Mouse (Mus musculus): ENCODE data around the gene Celsr2. TPM values are rescaled to one million over a fixed set of nuclear protein-coding genes. Genes with fewer than 3 reads are reported as not detected.

Celsr2 gene
- polyA plus RNA-seq (2012; fragmentation: generic; extraction: Trizol): not detected
- long read RNA-seq, experiment 1: 0 reads
- long read RNA-seq, experiment 2: 0 reads

GRCm38 (mm10) chr3:108414857-108415830 lies at the start of gene Celsr2:
Gene Celsr2, minus strand, starts transcription at chr3:108415552.
- no peak for TF ChIP-seq CTCF (IDR thresholded peaks at IDR 0.05; ENCODE audit: control insufficient read depth, insufficient read depth, insufficient read length)
- no peak for TF ChIP-seq CEBPB (IDR thresholded peaks at IDR 0.05; ENCODE audit: low read depth)
- no peak for TF ChIP-seq USF1 (IDR thresholded peaks at IDR 0.05; ENCODE audit: low read depth)
- no peak for TF ChIP-seq MYOG (IDR thresholded peaks at IDR 0.05; ENCODE audit: control insufficient read depth, extremely low read depth, insufficient read length)
- TF ChIP-seq MYOD1 (IDR thresholded peaks at IDR 0.05; ENCODE audit: control insufficient read depth, insufficient read length, low read depth): no peak
- Histone ChIP-seq H3K27me3 (ENCODE audit: control insufficient read depth, insufficient read depth, insufficient read length) (peaks cover 43% of the 10 kb centered on the region), H3K4me3 (ENCODE audit: insufficient read depth, poor library complexity, severe bottlenecking) (no peak within 1 kb of the TSS), H3ac (ENCODE audit: control insufficient read depth, insufficient read length, low read depth) (no peak within 1 kb of the TSS), H3K79me2 (ENCODE audit: control insufficient read depth, insufficient read depth) (no peaks in the 10 kb centered on the region), H3K36me3 (ENCODE audit: control insufficient read depth, insufficient read depth) (no peaks in the 10 kb centered on the region), H3K79me3 (ENCODE audit: low read depth) (no peaks in the 10 kb centered on the region)

- no peak overlapping the region for H3K4me3 ChIP-seq (ENCODE audit: insufficient read depth, poor library complexity, severe bottlenecking)
- no peaks in the 10 kb centered on the region for H3K79me2 ChIP-seq (ENCODE audit: control insufficient read depth, insufficient read depth)
- peaks cover 40% of the 10 kb centered on the region for H3K27me3 ChIP-seq (ENCODE audit: control insufficient read depth, insufficient read depth, insufficient read length)
- no peak overlapping the region for H3ac ChIP-seq (ENCODE audit: control insufficient read depth, insufficient read length, low read depth)
- no peaks in the 10 kb centered on the region for H3K36me3 ChIP-seq (ENCODE audit: control insufficient read depth, insufficient read depth)
- TF ChIP-seq USF1 (IDR thresholded peaks at IDR 0.05; ENCODE audit: low read depth): no peak
- no peak for TF ChIP-seq CTCF (IDR thresholded peaks at IDR 0.05; ENCODE audit: control insufficient read depth, insufficient read depth, insufficient read length)
- no peak for TF ChIP-seq MYOD1 (IDR thresholded peaks at IDR 0.05; ENCODE audit: control insufficient read depth, insufficient read length, low read depth)
- no peak for TF ChIP-seq MAX (IDR thresholded peaks at IDR 0.05)
- TF ChIP-seq CEBPB (IDR thresholded peaks at IDR 0.05; ENCODE audit: low read depth): no peak
- no peak for TF ChIP-seq MYOG (IDR thresholded peaks at IDR 0.05; ENCODE audit: control insufficient read depth, extremely low read depth, insufficient read length)
- TF ChIP-seq FOSL1 (IDR thresholded peaks at IDR 0.05; ENCODE audit: insufficient read depth, low read length, poor library complexity, severe bottlenecking): no peak
- H3K79me3 ChIP-seq (ENCODE audit: low read depth): no peaks in the 10 kb centered on the region
Observed at GRCm38 (mm10) chr3:108458866-108459265, 43.5 kb upstream of the Celsr2 start.

- Histone ChIP-seq H3K4me3 (ENCODE audit: insufficient read depth, poor library complexity, severe bottlenecking) (no peak overlapping the region), H3K79me3 (ENCODE audit: low read depth) (no peaks in the 10 kb centered on the region), H3K36me3 (ENCODE audit: control insufficient read depth, insufficient read depth) (no peaks in the 10 kb centered on the region), H3ac (ENCODE audit: control insufficient read depth, insufficient read length, low read depth) (no peak overlapping the region), H3K79me2 (ENCODE audit: control insufficient read depth, insufficient read depth) (no peaks in the 10 kb centered on the region), H3K27me3 (ENCODE audit: control insufficient read depth, insufficient read depth, insufficient read length) (peaks cover 36% of the 10 kb centered on the region)
- TF ChIP-seq MYOD1 (IDR thresholded peaks at IDR 0.05; ENCODE audit: control insufficient read depth, insufficient read length, low read depth) (no peak), USF1 (IDR thresholded peaks at IDR 0.05; ENCODE audit: low read depth) (no peak), FOSL1 (IDR thresholded peaks at IDR 0.05; ENCODE audit: insufficient read depth, low read length, poor library complexity, severe bottlenecking) (no peak), CTCF (IDR thresholded peaks at IDR 0.05; ENCODE audit: control insufficient read depth, insufficient read depth, insufficient read length) (no peak)
Observed at GRCm38 (mm10) chr3:108458380-108458779, 43.0 kb upstream of the Celsr2 start.

- peaks cover 39% of the 10 kb centered on the region for H3K27me3 ChIP-seq (ENCODE audit: control insufficient read depth, insufficient read depth, insufficient read length)
- TF ChIP-seq MYOG (IDR thresholded peaks at IDR 0.05; ENCODE audit: control insufficient read depth, extremely low read depth, insufficient read length) (no peak), CEBPB (IDR thresholded peaks at IDR 0.05; ENCODE audit: low read depth) (no peak), CTCF (IDR thresholded peaks at IDR 0.05; ENCODE audit: control insufficient read depth, insufficient read depth, insufficient read length) (no peak), MAX (IDR thresholded peaks at IDR 0.05) (no peak), USF1 (IDR thresholded peaks at IDR 0.05; ENCODE audit: low read depth) (no peak), MYOD1 (IDR thresholded peaks at IDR 0.05; ENCODE audit: control insufficient read depth, insufficient read length, low read depth) (no peak), FOSL1 (IDR thresholded peaks at IDR 0.05; ENCODE audit: insufficient read depth, low read length, poor library complexity, severe bottlenecking) (no peak)
Observed at GRCm38 (mm10) chr3:108454172-108454571, 38.8 kb upstream of the Celsr2 start.

GRCm38 (mm10) chr3:108451969-108452368 lies 36.6 kb upstream of the Celsr2 start:
- Histone ChIP-seq H3K36me3 (ENCODE audit: control insufficient read depth, insufficient read depth) (no peaks in the 10 kb centered on the region), H3K79me2 (ENCODE audit: control insufficient read depth, insufficient read depth) (no peaks in the 10 kb centered on the region), H3K4me3 (ENCODE audit: insufficient read depth, poor library complexity, severe bottlenecking) (no peak overlapping the region), H3ac (ENCODE audit: control insufficient read depth, insufficient read length, low read depth) (no peak overlapping the region), H3K27me3 (ENCODE audit: control insufficient read depth, insufficient read depth, insufficient read length) (peaks cover 39% of the 10 kb centered on the region), H3K79me3 (ENCODE audit: low read depth) (no peaks in the 10 kb centered on the region)
- no peak for TF ChIP-seq USF1 (IDR thresholded peaks at IDR 0.05; ENCODE audit: low read depth)
- no peak for TF ChIP-seq CTCF (IDR thresholded peaks at IDR 0.05; ENCODE audit: control insufficient read depth, insufficient read depth, insufficient read length)
- TF ChIP-seq MAX (IDR thresholded peaks at IDR 0.05): no peak
- TF ChIP-seq FOSL1 (IDR thresholded peaks at IDR 0.05; ENCODE audit: insufficient read depth, low read length, poor library complexity, severe bottlenecking): no peak
- no peak for TF ChIP-seq MYOD1 (IDR thresholded peaks at IDR 0.05; ENCODE audit: control insufficient read depth, insufficient read length, low read depth)
- TF ChIP-seq MYOG (IDR thresholded peaks at IDR 0.05; ENCODE audit: control insufficient read depth, extremely low read depth, insufficient read length): no peak
- no peak for TF ChIP-seq CEBPB (IDR thresholded peaks at IDR 0.05; ENCODE audit: low read depth)

More at GRCm38 (mm10) chr3:108454172-108454571, 38.8 kb upstream of the Celsr2 start:
- no peaks in the 10 kb centered on the region for H3K79me2 ChIP-seq (ENCODE audit: control insufficient read depth, insufficient read depth)
- no peak overlapping the region for H3K4me3 ChIP-seq (ENCODE audit: insufficient read depth, poor library complexity, severe bottlenecking)
- H3K79me3 ChIP-seq (ENCODE audit: low read depth): no peaks in the 10 kb centered on the region
- no peak overlapping the region for H3ac ChIP-seq (ENCODE audit: control insufficient read depth, insufficient read length, low read depth)
- no peaks in the 10 kb centered on the region for H3K36me3 ChIP-seq (ENCODE audit: control insufficient read depth, insufficient read depth)
